Mouse (Mus musculus): ENCODE results near the gene Mlxipl.

Mlxipl gene

GRCm38 (mm10) chr5:135080539-135080938, 9.2 kb upstream of the Mlxipl start:
- DNase-seq = no peak

GRCm38 (mm10) chr5:135086871-135087270, 2.8 kb upstream of the Mlxipl start:
- no peak for DNase-seq

- DNase-seq = no peak
Measured at GRCm38 (mm10) chr5:135100981-135101380, 11.3 kb downstream of the Mlxipl start.

GRCm38 (mm10) chr5:135103999-135104660, 14.4 kb downstream of the Mlxipl start:
- DNase-seq = peak in 1 of 2 experiments; percentile 37

- peak; percentile 70 to 79 for DNase-seq
Measured at GRCm38 (mm10) chr5:135106758-135107256, 17.1 kb downstream of the Mlxipl start.

GRCm38 (mm10) chr5:135107521-135108501, 18.1 kb downstream of the Mlxipl start:
- peak; percentile 70 to 79 for DNase-seq

- no peak for DNase-seq
Measured at GRCm38 (mm10) chr5:135109017-135109416, 19.3 kb downstream of the Mlxipl start.

GRCm38 (mm10) chr5:135109426-135109825, 19.7 kb downstream of the Mlxipl start:
- no peak for DNase-seq

GRCm38 (mm10) chr5:135109976-135110375, 20.3 kb downstream of the Mlxipl start:
- DNase-seq = no peak

GRCm38 (mm10) chr5:135113782-135114181, 24.1 kb downstream of the Mlxipl start:
- no peak for DNase-seq

GRCm38 (mm10) chr5:135115241-135115640, 25.6 kb downstream of the Mlxipl start:
- no peak for DNase-seq

GRCm38 (mm10) chr5:135118589-135119081, 28.9 kb downstream of the Mlxipl start:
- DNase-seq = peak; percentile 68 to 78

- DNase-seq = no peak
Measured at GRCm38 (mm10) chr5:135120753-135121152, 31.1 kb downstream of the Mlxipl start.

GRCm38 (mm10) chr5:135126121-135126520, 36.4 kb downstream of the Mlxipl start:
- no peak for DNase-seq

GRCm38 (mm10) chr5:135127669-135128068, 38.0 kb downstream of the Mlxipl start:
- no peak for DNase-seq

- no peak for DNase-seq
Measured at GRCm38 (mm10) chr5:135129747-135130146, 40.1 kb downstream of the Mlxipl start.

GRCm38 (mm10) chr5:135133736-135134405, 44.2 kb downstream of the Mlxipl start:
- peak in 1 of 2 experiments; percentile 26 for DNase-seq

- peak in 1 of 2 experiments; percentile 50 for DNase-seq
Measured at GRCm38 (mm10) chr5:135134534-135134933, 44.8 kb downstream of the Mlxipl start.

GRCm38 (mm10) chr5:135139881-135140280, 50.2 kb downstream of the Mlxipl start:
- no peak for DNase-seq

GRCm38 (mm10) chr5:135144469-135144868, 54.8 kb downstream of the Mlxipl start:
- DNase-seq = no peak

GRCm38 (mm10) chr5:135145532-135145931, 55.8 kb downstream of the Mlxipl start:
- no peak for DNase-seq

GRCm38 (mm10) chr5:135145955-135146354, 56.3 kb downstream of the Mlxipl start:
- DNase-seq = no peak

GRCm38 (mm10) chr5:135148715-135149052, 59.0 kb downstream of the Mlxipl start:
- no peak for DNase-seq
